Mouse (Mus musculus): ENCODE results near the gene Add2. TPM values are rescaled to one million over a fixed set of nuclear protein-coding genes. Genes with fewer than 3 reads are reported as not detected.
"Not testable (repeated sequence)": the region's sequence is repeated elsewhere in the genome, so short reads cannot be mapped to it uniquely, and the experiment has no call there.

Add2 gene
- polyA plus RNA-seq, 1 experiment from 2014 or later, result 66.5 TPM

DNA sequence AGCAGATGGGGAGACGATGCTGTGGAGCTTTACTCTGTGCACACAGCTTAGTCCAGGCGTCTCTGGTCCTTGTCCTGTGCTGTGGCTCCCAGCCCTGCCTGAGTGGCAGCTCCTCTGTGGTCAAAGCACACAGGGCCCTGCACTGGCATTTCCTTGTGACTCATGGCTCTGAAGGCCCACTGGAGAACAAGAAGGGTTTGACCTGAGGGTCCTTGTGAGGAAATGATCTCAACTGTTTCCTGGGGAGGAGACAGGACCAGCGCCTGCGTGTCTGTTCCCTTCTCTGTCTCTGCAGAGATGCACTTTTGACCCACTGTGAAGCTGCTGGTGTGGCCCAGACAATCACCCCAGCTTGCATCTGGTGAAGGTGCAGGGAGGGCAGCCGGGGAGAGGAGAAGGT, 13.7 kb upstream of the Add2 start:
- H3K4me1 ChIP-seq (replicated peaks; ENCODE audit: control insufficient read depth, insufficient read depth, low read length); H3K27ac ChIP-seq (ENCODE audit: low read depth, low read length); H3K4me2 ChIP-seq; H3K9ac ChIP-seq (ENCODE audit: low read depth, low read length); H3K9me3 ChIP-seq (ENCODE audit: control insufficient read depth, low read length); H3K27me3 ChIP-seq (replicated peaks; ENCODE audit: control insufficient read depth, insufficient read depth, low read length); H3K4me3 ChIP-seq (ENCODE audit: low read depth, low read length); DNase-seq (ENCODE audit: low spot score); H3K36me3 ChIP-seq (ENCODE audit: control insufficient read depth, insufficient read depth, low read length): not testable (repeated sequence)
- peak; percentile 27; the same call in 1 of the 2 replicates for ATAC-seq (replicated peaks; ENCODE audit: low FRiP score)
- 44% methylated on average over 5 of the region's 5 CpGs for WGBS

DNA sequence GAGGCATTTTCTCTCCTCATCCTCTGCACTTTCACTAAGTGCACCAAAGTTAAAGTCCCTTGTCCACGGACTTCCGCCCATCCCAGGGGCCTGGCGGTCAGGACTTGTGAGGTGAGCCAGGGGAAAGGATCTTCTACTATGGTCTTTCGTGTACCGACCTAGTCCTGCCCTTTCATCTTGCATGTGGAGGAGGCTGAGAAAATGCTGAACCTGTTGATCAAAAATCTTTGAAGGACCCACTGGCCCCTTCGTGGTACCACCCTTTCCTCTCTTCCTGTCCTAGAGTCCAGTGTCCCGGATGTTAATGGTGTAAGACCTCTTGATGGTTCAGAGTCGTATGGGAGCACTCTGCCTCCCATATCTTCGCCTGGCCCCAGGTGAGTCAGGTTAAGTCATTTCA, 12.6 kb upstream of the Add2 start, which contains the start of gene Figla:
Gene Figla, plus strand, starts transcription at position 301 of the 400 bp plus-strand sequence.
- 72% methylated on average over 9 of the region's 9 CpGs for WGBS
- Histone ChIP-seq H3K4me1 (replicated peaks; ENCODE audit: control insufficient read depth, insufficient read depth, low read length) (no peaks in the 10 kb centered on the region; the same call in 1 of the 2 replicates), H3K27ac (ENCODE audit: low read depth, low read length) (no peak within 1 kb of the TSS), H3K4me3 (ENCODE audit: low read depth, low read length) (no peak within 1 kb of the TSS), H3K4me2 (no peak within 1 kb of the TSS), H3K9me3 (ENCODE audit: control insufficient read depth, low read length) (no peaks in the 10 kb centered on the region), H3K36me3 (ENCODE audit: control insufficient read depth, insufficient read depth, low read length) (no peaks in the 10 kb centered on the region), H3K27me3 (replicated peaks; ENCODE audit: control insufficient read depth, insufficient read depth, low read length) (no peaks in the 10 kb centered on the region), H3K9ac (ENCODE audit: low read depth, low read length) (no peak within 1 kb of the TSS)
- no peak for ATAC-seq (replicated peaks; ENCODE audit: low FRiP score)
- no peak for DNase-seq (ENCODE audit: low spot score)

DNA sequence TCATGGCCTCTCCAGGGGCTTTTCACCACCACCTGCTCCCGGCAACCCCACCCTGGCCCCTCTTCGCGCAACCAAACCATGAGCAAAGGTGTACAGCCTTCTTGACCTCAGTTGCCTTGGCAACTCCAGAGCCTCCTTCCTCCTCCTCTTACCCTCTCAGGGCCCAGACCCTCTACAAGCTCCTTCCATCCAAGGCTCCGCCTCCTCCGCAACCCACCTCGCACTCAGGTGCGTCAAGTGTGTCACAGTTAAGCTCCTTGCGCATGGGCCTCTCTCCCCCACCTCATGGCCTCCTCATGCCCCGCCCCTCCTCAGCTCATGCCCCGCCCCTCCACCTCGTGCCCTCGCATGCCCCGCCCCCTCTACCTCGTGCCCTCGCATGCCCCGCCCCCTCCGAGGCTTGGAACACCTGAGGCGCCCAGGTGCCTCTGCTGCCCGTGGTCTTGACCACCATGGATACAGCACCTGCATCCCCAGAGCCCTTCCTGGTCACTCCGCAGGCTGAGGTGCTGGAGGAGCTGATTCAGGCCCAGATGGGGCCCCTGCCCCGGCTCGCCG, 11.6 kb upstream of the Add2 start:
- 81% methylated on average over 23 of the region's 23 CpGs for whole genome bisulfite sequencing
- no peaks in the 10 kb centered on the region for H3K9me3 ChIP-seq (ENCODE audit: control insufficient read depth, low read length)
- H3K36me3 ChIP-seq (ENCODE audit: control insufficient read depth, insufficient read depth, low read length), result no peaks in the 10 kb centered on the region
- no peak overlapping the region for H3K9ac ChIP-seq (ENCODE audit: low read depth, low read length)
- no peak overlapping the region for H3K27ac ChIP-seq (ENCODE audit: low read depth, low read length)
- ATAC-seq (replicated peaks; ENCODE audit: low FRiP score) (no peak), DNase-seq (ENCODE audit: low spot score) (no peak)
- no peak overlapping the region for H3K4me3 ChIP-seq (ENCODE audit: low read depth, low read length)
- no peak overlapping the region for H3K4me2 ChIP-seq
- H3K27me3 ChIP-seq (replicated peaks; ENCODE audit: control insufficient read depth, insufficient read depth, low read length), result no peaks in the 10 kb centered on the region
- no peaks in the 10 kb centered on the region; the same call in 1 of the 2 replicates for H3K4me1 ChIP-seq (replicated peaks; ENCODE audit: control insufficient read depth, insufficient read depth, low read length)

DNA sequence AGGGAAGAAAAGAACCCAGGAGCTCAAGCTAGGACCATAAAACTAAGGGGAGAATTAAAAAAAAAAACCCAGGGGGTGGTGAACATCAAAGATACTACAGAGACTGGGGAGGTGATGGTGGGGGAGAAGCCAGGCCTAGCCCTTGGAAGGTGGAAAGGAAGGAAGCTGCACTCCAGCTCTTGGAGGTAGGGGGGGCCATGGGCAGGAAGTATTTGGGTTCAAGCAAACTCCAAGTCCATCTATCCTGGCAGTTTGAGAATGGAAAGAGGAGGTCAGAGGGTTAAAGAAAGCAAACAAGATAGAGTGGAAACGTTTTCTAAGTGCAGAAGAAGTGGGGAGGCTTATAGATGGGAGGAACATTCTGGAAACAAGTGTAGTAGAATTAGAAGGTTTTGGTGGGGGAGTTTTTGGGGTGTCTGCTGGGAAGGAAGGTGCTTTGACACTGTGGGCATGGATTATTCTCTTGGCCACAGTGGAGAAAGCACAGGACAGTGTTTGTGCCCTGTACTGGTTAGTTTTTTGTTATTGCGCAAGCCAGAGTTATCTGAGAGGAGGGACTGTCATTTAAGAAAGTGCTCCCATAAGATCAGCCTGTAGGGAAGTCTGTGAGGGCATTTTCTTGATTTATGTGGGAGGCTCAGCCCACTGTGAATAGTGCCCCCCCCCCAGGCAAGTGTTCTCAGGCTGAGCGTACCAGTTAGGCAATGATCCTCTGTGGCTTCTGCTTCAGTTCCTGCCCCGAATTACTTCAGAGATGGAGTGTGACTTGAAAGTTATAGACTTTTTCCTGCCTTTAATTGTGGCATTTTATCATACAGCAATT, 8.9 kb upstream of the Add2 start:
- Histone ChIP-seq H3K9ac (ENCODE audit: low read depth, low read length) (no peak overlapping the region), H3K27ac (ENCODE audit: low read depth, low read length) (no peak overlapping the region), H3K36me3 (ENCODE audit: control insufficient read depth, insufficient read depth, low read length) (no peaks in the 10 kb centered on the region), H3K4me1 (replicated peaks; ENCODE audit: control insufficient read depth, insufficient read depth, low read length) (no peaks in the 10 kb centered on the region; the same call in 1 of the 2 replicates), H3K27me3 (replicated peaks; ENCODE audit: control insufficient read depth, insufficient read depth, low read length) (no peaks in the 10 kb centered on the region), H3K9me3 (ENCODE audit: control insufficient read depth, low read length) (no peaks in the 10 kb centered on the region), H3K4me3 (ENCODE audit: low read depth, low read length) (no peak overlapping the region), H3K4me2 (no peak overlapping the region)
- ATAC-seq (replicated peaks; ENCODE audit: low FRiP score) (no peak), DNase-seq (ENCODE audit: low spot score) (no peak)
- WGBS, result 45% methylated on average over 4 of the region's 4 CpGs

DNA sequence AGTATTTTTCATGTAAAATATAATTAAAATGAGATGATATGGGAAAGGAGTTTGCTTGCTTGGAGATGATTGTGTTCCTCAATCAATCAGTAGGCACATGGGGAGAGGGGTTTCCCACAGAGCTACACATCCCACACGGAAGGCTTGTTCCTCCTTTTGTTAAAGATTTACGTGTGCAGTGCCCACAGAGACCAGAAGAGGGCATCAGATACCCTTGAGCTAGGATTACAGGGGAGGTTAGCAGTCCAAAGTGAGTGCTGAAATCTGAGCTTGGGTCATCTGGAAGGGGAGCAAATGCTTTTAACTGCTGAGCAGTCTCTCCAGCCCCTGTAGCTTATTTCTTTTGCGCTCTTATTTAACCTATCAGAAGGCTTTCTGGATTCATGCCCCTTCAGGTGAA, 7.5 kb upstream of the Add2 start:
- no peak for DNase-seq (ENCODE audit: low spot score)
- Histone ChIP-seq H3K4me3 (ENCODE audit: low read depth, low read length) (no peak overlapping the region), H3K9me3 (ENCODE audit: control insufficient read depth, low read length) (no peaks in the 10 kb centered on the region), H3K4me2 (no peak overlapping the region), H3K9ac (ENCODE audit: low read depth, low read length) (no peak overlapping the region), H3K4me1 (replicated peaks; ENCODE audit: control insufficient read depth, insufficient read depth, low read length) (no peaks in the 10 kb centered on the region; the same call in 1 of the 2 replicates), H3K36me3 (ENCODE audit: control insufficient read depth, insufficient read depth, low read length) (no peaks in the 10 kb centered on the region), H3K27ac (ENCODE audit: low read depth, low read length) (no peak overlapping the region), H3K27me3 (replicated peaks; ENCODE audit: control insufficient read depth, insufficient read depth, low read length) (no peaks in the 10 kb centered on the region)
- 21% methylated on average over 3 of the region's 3 CpGs for WGBS
- no peak for ATAC-seq (replicated peaks; ENCODE audit: low FRiP score)

DNA sequence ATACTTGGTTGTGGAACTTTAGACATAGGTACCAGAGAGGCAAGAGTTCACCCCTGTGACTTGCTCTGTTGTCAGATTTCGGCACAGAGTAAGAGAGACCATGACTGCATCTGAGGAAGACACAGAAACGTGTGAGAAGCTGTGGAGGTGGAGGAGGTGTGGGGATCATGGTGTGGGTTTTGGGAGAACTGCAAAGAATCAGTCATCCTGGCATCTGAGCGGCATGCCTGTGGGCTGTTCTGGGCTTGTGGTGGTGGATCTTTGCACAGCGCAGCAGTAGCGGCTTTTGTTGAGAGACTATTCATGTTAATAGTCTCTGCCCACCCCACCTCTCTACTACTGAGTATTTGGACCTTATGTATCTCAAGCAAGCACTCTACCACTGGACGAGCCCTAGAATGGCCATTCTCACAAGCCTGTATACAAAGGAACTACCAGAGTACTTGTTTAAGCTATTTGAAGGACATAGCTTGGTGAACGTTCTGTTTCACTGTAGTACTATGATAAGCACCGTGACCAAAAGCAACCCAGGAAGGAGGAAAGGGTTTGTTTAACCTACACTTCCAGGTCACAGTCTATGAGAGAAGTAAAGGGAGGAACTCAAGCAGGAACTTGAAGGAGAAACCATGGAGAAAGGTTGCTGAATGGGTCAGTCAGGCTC, 1.7 kb upstream of the Add2 start:
- H3K9ac ChIP-seq (ENCODE audit: low read depth, low read length), result no peak overlapping the region
- H3K4me3 ChIP-seq (ENCODE audit: low read depth, low read length), result no peak overlapping the region
- H3K9me3 ChIP-seq (ENCODE audit: control insufficient read depth, low read length), result no peaks in the 10 kb centered on the region
- peaks cover 3% of the 10 kb centered on the region; the same call in 1 of the 2 replicates for H3K4me1 ChIP-seq (replicated peaks; ENCODE audit: control insufficient read depth, insufficient read depth, low read length)
- H3K4me2 ChIP-seq, result no peak overlapping the region
- DNase-seq (ENCODE audit: low spot score) (no peak), ATAC-seq (replicated peaks; ENCODE audit: low FRiP score) (no peak)
- no peaks in the 10 kb centered on the region for H3K36me3 ChIP-seq (ENCODE audit: control insufficient read depth, insufficient read depth, low read length)
- no peak overlapping the region for H3K27ac ChIP-seq (ENCODE audit: low read depth, low read length)
- peaks cover 49% of the 10 kb centered on the region for H3K27me3 ChIP-seq (replicated peaks; ENCODE audit: control insufficient read depth, insufficient read depth, low read length)
- WGBS, result 70% methylated on average over 8 of the region's 8 CpGs

DNA sequence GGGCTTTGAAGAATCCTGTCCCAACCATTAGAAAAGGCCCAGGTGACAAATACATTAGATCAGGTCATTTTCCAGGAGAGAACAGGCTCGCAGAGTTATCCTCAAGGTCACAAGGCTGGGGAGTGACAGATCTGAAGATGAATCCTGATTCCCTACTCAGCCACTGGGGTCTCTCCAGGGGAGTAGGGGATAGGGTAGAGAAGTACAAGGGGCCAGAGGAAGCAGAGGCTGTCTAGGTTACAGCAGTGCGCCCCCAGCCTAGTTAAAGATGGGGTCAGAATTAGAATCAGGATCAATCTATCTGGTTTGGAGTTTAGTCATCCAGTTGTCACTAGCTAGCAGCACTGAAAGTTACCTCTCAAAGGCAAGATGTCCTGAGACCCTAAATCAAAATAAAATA, 331 bp upstream of the Add2 start:
- no peaks in the 10 kb centered on the region for H3K36me3 ChIP-seq (ENCODE audit: control insufficient read depth, insufficient read depth, low read length)
- H3K4me3 ChIP-seq (ENCODE audit: low read depth, low read length), result peak overlapping the region; percentile 48
- no peak overlapping the region for H3K27ac ChIP-seq (ENCODE audit: low read depth, low read length)
- peak overlapping the region; percentile 77 for H3K4me2 ChIP-seq
- H3K27me3 ChIP-seq (replicated peaks; ENCODE audit: control insufficient read depth, insufficient read depth, low read length), result peaks cover 49% of the 10 kb centered on the region
- no peak overlapping the region for H3K9ac ChIP-seq (ENCODE audit: low read depth, low read length)
- WGBS, result 54% methylated on average over 2 of the region's 2 CpGs
- peaks cover 3% of the 10 kb centered on the region; the same call in 1 of the 2 replicates for H3K4me1 ChIP-seq (replicated peaks; ENCODE audit: control insufficient read depth, insufficient read depth, low read length)
- no peaks in the 10 kb centered on the region for H3K9me3 ChIP-seq (ENCODE audit: control insufficient read depth, low read length)
- ATAC-seq (replicated peaks; ENCODE audit: low FRiP score), result no peak
- DNase-seq (ENCODE audit: low spot score), result no peak

DNA sequence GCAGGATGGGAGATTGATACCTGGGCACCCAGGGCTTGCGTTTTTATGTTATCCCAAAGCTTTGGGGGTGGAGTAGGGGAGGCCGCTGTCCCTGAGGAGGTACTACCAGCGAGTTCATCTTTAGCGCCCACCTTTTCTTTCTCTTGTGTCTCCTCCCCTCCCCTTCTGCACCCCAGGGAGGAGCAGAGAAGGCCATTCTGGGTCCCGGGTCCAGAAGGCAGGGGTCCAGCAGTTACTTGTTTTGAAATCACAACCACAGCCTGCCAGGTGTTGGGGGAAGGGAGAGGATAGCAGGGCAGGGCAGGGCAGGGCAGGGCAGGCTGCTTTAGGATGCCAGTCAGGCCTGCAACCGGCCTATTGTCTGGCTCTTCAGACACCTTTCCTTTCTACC, 837 bp downstream of the Add2 start:
- Histone ChIP-seq H3K4me2 (peak overlapping the region; percentile 77), H3K9ac (ENCODE audit: low read depth, low read length) (no peak overlapping the region)

More for the DNA sequence above, 837 bp downstream of the Add2 start:
- Histone ChIP-seq H3K9me3 (ENCODE audit: control insufficient read depth, low read length) (no peaks in the 10 kb centered on the region), H3K36me3 (ENCODE audit: control insufficient read depth, insufficient read depth, low read length) (no peaks in the 10 kb centered on the region), H3K27ac (ENCODE audit: low read depth, low read length) (no peak overlapping the region), H3K4me1 (replicated peaks; ENCODE audit: control insufficient read depth, insufficient read depth, low read length) (peaks cover 3% of the 10 kb centered on the region; the same call in 1 of the 2 replicates), H3K27me3 (replicated peaks; ENCODE audit: control insufficient read depth, insufficient read depth, low read length) (peaks cover 49% of the 10 kb centered on the region), H3K4me3 (ENCODE audit: low read depth, low read length) (peak overlapping the region; percentile 48; the same call in 1 of the 2 replicates)
- no peak for DNase-seq (ENCODE audit: low spot score)
- no peak for ATAC-seq (replicated peaks; ENCODE audit: low FRiP score)
- WGBS, result 14% methylated on average over 6 of the region's 6 CpGs

All from liver, embryonic 11.5 days (tissue).